Mouse (Mus musculus) E14TG2a.4 (cell line): ENCODE results near the gene Cngb1.

Experiments
- CTCF ChIP-seq: conservative IDR thresholded peaks from 2 replicates; pipeline ENCODE4 v1.5.1; 2014; ENCODE audit warnings: low read length
- NANOG ChIP-seq: IDR thresholded peaks from 2 replicates; pipeline ENCODE4 v1.6.1; 2014; ENCODE audit warnings: borderline replicate concordance, low read length, mixed read lengths
- POU5F1 ChIP-seq: IDR thresholded peaks from 2 replicates; pipeline ENCODE4 v1.6.1; 2014; ENCODE audit warnings: low read length, borderline replicate concordance

DNA sequence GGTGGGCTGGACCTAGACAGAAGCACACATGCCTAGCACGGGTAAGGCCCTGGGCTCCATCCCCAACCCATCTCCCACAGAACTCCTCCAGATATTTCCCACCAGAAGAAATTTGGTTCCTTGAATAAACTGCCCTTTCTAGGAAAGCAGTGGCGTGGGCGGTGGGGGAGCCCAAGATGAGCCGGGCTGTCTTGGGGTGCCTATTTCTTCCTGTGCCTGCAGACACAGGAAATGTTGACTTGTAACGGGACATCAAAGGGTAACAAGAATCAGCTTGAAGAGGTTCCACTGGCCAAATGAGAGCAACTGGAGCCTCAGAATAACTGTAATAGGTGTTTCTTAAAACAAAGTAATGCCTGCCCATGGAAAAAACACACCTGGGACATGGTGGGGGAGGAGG is 59.1 kb downstream of the Cngb1 start:
- TF ChIP-seq CTCF (no peak), POU5F1 (no peak), NANOG (no peak)
